Mouse (Mus musculus) midbrain, embryonic 14.5 days (tissue): ENCODE measurements at regions not wholly inside any gene's neighbourhood (a gene's known extent, or its start where the extent isn't known, plus 50 kb on each side); places are given as distances from the start of the nearest gene placed in this dataset.
A peak's percentile ranks its signal among the peaks of the same experiment; 100 is the strongest.
"Not testable (repeated sequence)": the region's sequence is repeated elsewhere in the genome, so short reads cannot be mapped to it uniquely, and the experiment has no call there.

Source experiments
- ATAC-seq: fragments of 200-750 bp; cut with Nextera tagmentation; 2 replicates; pipeline ENCODE4 v1.8.0; 2017; ENCODE audit warnings: moderate number of reproducible peaks, moderate library complexity; ENCODE audit not compliant: low FRiP score, low TSS enrichment
- DNase-seq: peaks from one replicate; pipeline ENCODE4 v3.0.0-alpha.2; 2015
- H3K27ac ChIP-seq: fragments of 300-500 bp; sonication (generic); replicated peaks from 2 replicates; pipeline ENCODE4 v1.5.1; 2014; ENCODE audit warnings: mild to moderate bottlenecking, low read depth, low read length, moderate library complexity
- H3K27me3 ChIP-seq: fragments of 300-500 bp; sonication (generic); 2 replicates; pipeline ENCODE4 v1.6.1; 2014; ENCODE audit warnings: low read length, control low read depth, mixed read lengths; ENCODE audit not compliant: control insufficient read depth, insufficient read depth
- H3K36me3 ChIP-seq: fragments of 300-500 bp; sonication (generic); 2 replicates; pipeline ENCODE4 v1.6.1; 2014; ENCODE audit warnings: low read length, control low read depth; ENCODE audit not compliant: control insufficient read depth, insufficient read depth
- H3K4me1 ChIP-seq: fragments of 300-500 bp; sonication (generic); 2 replicates; pipeline ENCODE4 v1.6.1; 2014; ENCODE audit warnings: mild to moderate bottlenecking, antibody characterized with exemption, low read length, control low read depth; ENCODE audit not compliant: control insufficient read depth, insufficient read depth
- H3K4me2 ChIP-seq: fragments of 300-500 bp; sonication (generic); 2 replicates; pipeline ENCODE4 v1.6.1; 2014; ENCODE audit warnings: mild to moderate bottlenecking, low read length, moderate library complexity
- H3K4me3 ChIP-seq: fragments of 300-500 bp; sonication (generic); replicated peaks from 2 replicates; pipeline ENCODE4 v1.5.1; 2014; ENCODE audit warnings: low read depth, low read length
- H3K9ac ChIP-seq: fragments of 300-500 bp; sonication (generic); replicated peaks from 2 replicates; pipeline ENCODE4 v1.6.1; 2014; ENCODE audit warnings: mild to moderate bottlenecking, low read length, moderate library complexity
- H3K9me3 ChIP-seq: fragments of 300-500 bp; sonication (generic); 2 replicates; pipeline ENCODE4 v1.6.1; 2016; ENCODE audit warnings: low read length, control low read depth, mixed read lengths; ENCODE audit not compliant: control insufficient read depth
- WGBS: fragments of 180-500 bp; shearing (Covaris S2); extraction: QIAGEN DNeasy Blood & Tissue Kit; methylation state at CpG from one replicate; pipeline ENCODE4 v1.1.7; 2014; 5-methylcytosine and 5-hydroxymethylcytosine counted together

GRCm38 (mm10) chrX:152511922-152512321 lies 51.2 kb upstream of the Cldn34a start:
- ATAC-seq, H3K9ac ChIP-seq, H3K4me2 ChIP-seq, DNase-seq, H3K36me3 ChIP-seq, H3K9me3 ChIP-seq, H3K4me3 ChIP-seq, H3K27ac ChIP-seq, H3K27me3 ChIP-seq, H3K4me1 ChIP-seq: not testable (repeated sequence)
- WGBS = 88% methylated on average over 2 of the region's 5 CpGs

- not testable (repeated sequence) for H3K4me1 ChIP-seq, H3K4me3 ChIP-seq, H3K27ac ChIP-seq, H3K9ac ChIP-seq, H3K9me3 ChIP-seq, DNase-seq, H3K4me2 ChIP-seq, H3K27me3 ChIP-seq, H3K36me3 ChIP-seq, ATAC-seq
- WGBS = no CpG with 5 or more reads among the region's 3 CpGs
Observed at GRCm38 (mm10) chrX:152505405-152505804, 57.7 kb upstream of the Cldn34a start.

- not testable (repeated sequence) for H3K4me3 ChIP-seq, H3K4me1 ChIP-seq, H3K4me2 ChIP-seq, H3K9ac ChIP-seq, H3K36me3 ChIP-seq, H3K27ac ChIP-seq, ATAC-seq, H3K9me3 ChIP-seq, DNase-seq, H3K27me3 ChIP-seq
- no CpG with 5 or more reads among the region's 5 CpGs for WGBS
Observed at GRCm38 (mm10) chrX:152499371-152499957, 63.7 kb upstream of the Cldn34a start.

- H3K4me1 ChIP-seq = no peaks in the 10 kb centered on the region
- DNase-seq = peak; percentile 2
Observed at GRCm38 (mm10) chrX:152471387-152472010, 91.6 kb upstream of the Cldn34a start.

GRCm38 (mm10) chrX:152424432-152424958 lies 56.0 kb upstream of the Gpr173 start:
- not testable (repeated sequence) for H3K9ac ChIP-seq, ATAC-seq

More at GRCm38 (mm10) chrX:152471387-152472010, 91.6 kb upstream of the Cldn34a start:
- no peaks in the 10 kb centered on the region for H3K9me3 ChIP-seq
- ATAC-seq = no peak
- no peak overlapping the region for H3K9ac ChIP-seq
- WGBS = 38% methylated on average over 4 of the region's 4 CpGs
- H3K36me3 ChIP-seq = no peaks in the 10 kb centered on the region
- H3K4me3 ChIP-seq = no peak overlapping the region
- H3K27ac ChIP-seq = no peak overlapping the region
- no peak overlapping the region for H3K4me2 ChIP-seq
- peaks cover 2% of the 10 kb centered on the region; the same call in 1 of the 2 replicates for H3K27me3 ChIP-seq

GRCm38 (mm10) chrX:152418512-152418911 lies 50.0 kb upstream of the Gpr173 start:
- ATAC-seq, H3K27me3 ChIP-seq, H3K27ac ChIP-seq, H3K4me2 ChIP-seq, H3K4me1 ChIP-seq, H3K9ac ChIP-seq, H3K4me3 ChIP-seq, H3K36me3 ChIP-seq, H3K9me3 ChIP-seq, DNase-seq: not testable (repeated sequence)
- WGBS = no CpG with 5 or more reads among the region's 3 CpGs

More at GRCm38 (mm10) chrX:152424432-152424958, 56.0 kb upstream of the Gpr173 start:
- not testable (repeated sequence) for H3K27me3 ChIP-seq, H3K27ac ChIP-seq, H3K4me1 ChIP-seq, H3K9me3 ChIP-seq, DNase-seq, H3K36me3 ChIP-seq, H3K4me3 ChIP-seq, H3K4me2 ChIP-seq
- WGBS = no CpG with 5 or more reads among the region's 5 CpGs
